In genomic region chr8:48704485-48704884, GRCm38 (mm10) we compare ENCODE assay signal across 15 mouse cellular contexts.
DNase-seq lines count a peak whose midpoint lies in the region; ATAC-seq lines count a peak whose summit lies in the region.
"Had no signal": no experiment of that assay in that cellular context is flagged by ENCODE, and none has a peak within 500 bp of the region (broad histone marks: within the 10 kb centered on the region; RNA-seq: fewer than 3 reads in every experiment).

No protein-coding gene starts in this region.

- no peaks in the 10 kb centered on the region for H3K27me3 ChIP-seq in lung, embryonic 16.5 days (ENCODE audit: control insufficient read depth, insufficient read depth, low read depth, low read length)
- no peaks in the 10 kb centered on the region for H3K27me3 ChIP-seq in intestine, embryonic 15.5 days (replicated peaks)
- H3K27me3 ChIP-seq in forebrain, embryonic 13.5 days: no peaks in the 10 kb centered on the region
- H3K27me3 ChIP-seq in hindbrain, embryonic 16.5 days (replicated peaks; ENCODE audit: control insufficient read depth, insufficient read depth, low read length): no peaks in the 10 kb centered on the region
- H3K27me3 ChIP-seq: CH12.LX; forebrain, embryonic 15.5 days; hindbrain, embryonic 15.5 days had no signal

- H3K4me1 ChIP-seq in lung, embryonic 16.5 days (replicated peaks; ENCODE audit: control insufficient read depth, insufficient read depth, low read length): no peaks in the 10 kb centered on the region; the same call in 1 of the 2 replicates
- H3K4me1 ChIP-seq in intestine, embryonic 15.5 days (replicated peaks): no peaks in the 10 kb centered on the region
- H3K4me1 ChIP-seq in forebrain, embryonic 13.5 days: peaks cover 17% of the 10 kb centered on the region
- no peaks in the 10 kb centered on the region for H3K4me1 ChIP-seq in hindbrain, embryonic 16.5 days (ENCODE audit: control insufficient read depth, insufficient read depth, low read depth, low read length)
- H3K4me1 ChIP-seq: forebrain, embryonic 15.5 days; hindbrain, embryonic 15.5 days had no signal

- peak; percentile 91 for ATAC-seq in lung, embryonic 16.5 days (ENCODE audit: low read depth)
- peak; percentile 67 for ATAC-seq in intestine, embryonic 15.5 days
- no peak for ATAC-seq in forebrain, embryonic 13.5 days
- no peak for ATAC-seq in hindbrain, embryonic 16.5 days
- ATAC-seq: forebrain, embryonic 15.5 days had no signal

- DNase-seq in lung, adult 18-20 months: no peak
- peak; percentile 60 to 75 for DNase-seq in kidney, postnatal 4 days
- DNase-seq in cerebellum, postnatal 14 days: no peak
- DNase-seq: adrenal gland, postnatal 36 days; cerebellum, adult 11-12 months; embryo, embryonic 11 days; gastrocnemius, postnatal 10 days; thymus, adult 2 months had no signal

- H3K9ac ChIP-seq in lung, embryonic 16.5 days (ENCODE audit: low read length): no peak overlapping the region
- no peak overlapping the region for H3K9ac ChIP-seq in intestine, embryonic 15.5 days
- H3K9ac ChIP-seq in forebrain, embryonic 13.5 days: no peak overlapping the region
- no peak overlapping the region for H3K9ac ChIP-seq in hindbrain, embryonic 16.5 days (ENCODE audit: low read depth, low read length)
- H3K9ac ChIP-seq: forebrain, embryonic 15.5 days; hindbrain, embryonic 15.5 days had no signal

- no peak overlapping the region for H3K27ac ChIP-seq in lung, embryonic 16.5 days (ENCODE audit: low read length)
- H3K27ac ChIP-seq in intestine, embryonic 15.5 days: peak overlapping the region; percentile 27; the same call in 1 of the 2 replicates
- H3K27ac ChIP-seq in forebrain, embryonic 13.5 days: no peak overlapping the region
- H3K27ac ChIP-seq in hindbrain, embryonic 16.5 days (ENCODE audit: low read depth, low read length): no peak overlapping the region
- H3K27ac ChIP-seq: forebrain, embryonic 15.5 days; hindbrain, embryonic 15.5 days had no signal

- WGBS in lung, embryonic 16.5 days: 55% methylated on average over 6 of the region's 6 CpGs
- WGBS in intestine, embryonic 15.5 days: 55% methylated on average over 6 of the region's 6 CpGs
- 83% methylated on average over 6 of the region's 6 CpGs for WGBS in forebrain, embryonic 13.5 days
- 79% methylated on average over 6 of the region's 6 CpGs for WGBS in hindbrain, embryonic 16.5 days

- H3K9me3 ChIP-seq in lung, embryonic 16.5 days (ENCODE audit: control insufficient read depth, low read length): 0 out of 2 replicates have a peak, but pooled peaks cover 6% of the 10 kb centered on the region
- H3K9me3 ChIP-seq in intestine, embryonic 15.5 days: no peaks in the 10 kb centered on the region; the same call in 1 of the 2 replicates
- H3K9me3 ChIP-seq in forebrain, embryonic 13.5 days (replicated peaks): peaks cover 6% of the 10 kb centered on the region; the same call in 1 of the 2 replicates
- peaks cover 2% of the 10 kb centered on the region; the same call in 1 of the 2 replicates for H3K9me3 ChIP-seq in hindbrain, embryonic 16.5 days (ENCODE audit: control insufficient read depth, low read length)
- H3K9me3 ChIP-seq: forebrain, embryonic 15.5 days; hindbrain, embryonic 15.5 days had no signal

- H3K4me3 ChIP-seq in lung, embryonic 16.5 days (ENCODE audit: low read length): no peak overlapping the region
- H3K4me3 ChIP-seq in intestine, embryonic 15.5 days (replicated peaks): no peak overlapping the region
- no peak overlapping the region for H3K4me3 ChIP-seq in forebrain, embryonic 13.5 days
- no peak overlapping the region for H3K4me3 ChIP-seq in hindbrain, embryonic 16.5 days (ENCODE audit: low read length)
- H3K4me3 ChIP-seq: forebrain, embryonic 15.5 days; hindbrain, embryonic 15.5 days had no signal

- no peaks in the 10 kb centered on the region for H3K36me3 ChIP-seq in lung, embryonic 16.5 days (ENCODE audit: control insufficient read depth, insufficient read depth, low read length)
- H3K36me3 ChIP-seq in intestine, embryonic 15.5 days: no peaks in the 10 kb centered on the region
- H3K36me3 ChIP-seq in forebrain, embryonic 13.5 days (ENCODE audit: poor library complexity, severe bottlenecking): no peaks in the 10 kb centered on the region
- H3K36me3 ChIP-seq in hindbrain, embryonic 16.5 days (ENCODE audit: control insufficient read depth, insufficient read depth, low read length): no peaks in the 10 kb centered on the region
- H3K36me3 ChIP-seq: forebrain, embryonic 15.5 days; hindbrain, embryonic 15.5 days had no signal

- H3K4me2 ChIP-seq in lung, embryonic 16.5 days (ENCODE audit: low read depth, low read length): no peak overlapping the region
- H3K4me2 ChIP-seq in intestine, embryonic 15.5 days (replicated peaks): no peak overlapping the region
- H3K4me2 ChIP-seq in forebrain, embryonic 13.5 days: no peak overlapping the region
- no peak overlapping the region for H3K4me2 ChIP-seq in hindbrain, embryonic 16.5 days (ENCODE audit: low read length)
- H3K4me2 ChIP-seq: forebrain, embryonic 15.5 days; hindbrain, embryonic 15.5 days had no signal

Comparison
In these comparisons a context has a peak if more than half of its experiments do, and no peak if none do; other contexts are left out.
1. ATAC-seq: peak in lung, embryonic 16.5 days (single experiment) and intestine, embryonic 15.5 days (single experiment); none in forebrain, embryonic 13.5 days (single experiment) and hindbrain, embryonic 16.5 days (single experiment).
2. DNase-seq: peak in kidney, postnatal 4 days (2 of 2); none in lung, adult 18-20 months (0 of 2) and cerebellum, postnatal 14 days (0 of 2).